Mouse (Mus musculus): Measurements from ENCODE around the gene Cdhr3.

DNA sequence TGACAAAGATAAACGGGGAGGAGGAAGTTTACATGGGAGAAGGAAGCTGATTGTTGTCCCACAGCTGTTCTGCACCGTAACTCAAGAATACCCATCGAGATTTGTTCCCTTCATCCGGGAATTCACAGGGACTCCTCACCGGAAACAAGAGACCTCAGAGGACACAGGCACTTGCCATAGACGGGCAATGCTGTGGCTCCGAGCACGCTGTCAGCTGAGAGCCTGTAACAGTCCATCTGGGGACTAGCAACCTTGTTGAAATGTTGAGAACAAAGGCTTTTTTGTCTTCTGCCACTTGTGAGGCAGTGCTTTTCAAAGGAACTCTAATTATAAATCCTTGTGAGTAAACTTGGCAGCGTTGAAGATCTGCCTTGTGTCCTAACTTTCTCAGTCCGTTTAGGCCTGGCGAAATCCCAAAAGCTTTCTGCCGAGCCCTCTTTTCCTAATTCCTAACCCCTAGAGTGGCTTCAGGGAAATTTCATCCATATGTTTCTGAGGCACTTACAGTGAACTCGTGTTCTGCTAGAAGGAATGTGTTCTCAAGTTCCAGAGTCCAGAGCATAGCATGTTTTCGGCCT is 18.3 kb upstream of the Cdhr3 start:
- TF ChIP-seq CTCF (IDR thresholded peaks at IDR 0.05; ENCODE audit: low read depth, low read length) (no peak), POLR2A (IDR thresholded peaks at IDR 0.05; ENCODE audit: borderline replicate concordance, low read depth, low read length) (no peak)
